Mouse (Mus musculus): Measurements from ENCODE around the gene Ccdc61. TPM values are rescaled to one million over a fixed set of nuclear protein-coding genes. Genes with fewer than 3 reads are reported as not detected.
"Not testable (repeated sequence)": the region's sequence is repeated elsewhere in the genome, so short reads cannot be mapped to it uniquely, and the experiment has no call there.

Gene Ccdc61
- total and polyA plus RNA-seq, 3 experiments, result 6.6 to 11.3 (median 9.6) TPM

- no peak overlapping the region for H3K9ac ChIP-seq (ENCODE audit: low read depth, low read length)
- intact Hi-C loops (cut with DNase I), result loop anchor here (2.0 kb wide), 1 partner anchor 13 kb away; no protein-coding TSS in a partner anchor
- 30% methylated on average over 14 of the region's 14 CpGs for WGBS
- H3K27me3 ChIP-seq (ENCODE audit: control insufficient read depth, insufficient read depth, low read length), result no peaks in the 10 kb centered on the region
- TF ChIP-seq CTCF (IDR thresholded peaks at IDR 0.05) (no peak), EP300 (IDR thresholded peaks at IDR 0.05; ENCODE audit: insufficient read depth, low read depth, low read length) (no peak), POLR2A (IDR thresholded peaks at IDR 0.05; ENCODE audit: insufficient read depth, low read depth, low read length) (no peak)
- H3K4me1 ChIP-seq (ENCODE audit: control insufficient read depth, insufficient read depth, low read length), result peaks cover 1% of the 10 kb centered on the region; the same call in 1 of the 2 replicates
- H3K36me3 ChIP-seq (ENCODE audit: control insufficient read depth, insufficient read depth, low read length), result no peaks in the 10 kb centered on the region
- no peak for DNase-seq
- no peaks in the 10 kb centered on the region for H3K79me2 ChIP-seq (replicated peaks; ENCODE audit: control insufficient read depth, insufficient read depth, low read length)
- no peak overlapping the region for H3K27ac ChIP-seq
- H3K4me3 ChIP-seq, result peak overlapping the region; percentile 54
Observed at GRCm38 (mm10) chr7:18872014-18872802, 38.0 kb downstream of the Ccdc61 start.

GRCm38 (mm10) chr7:18871031-18871430 lies 39.2 kb downstream of the Ccdc61 start, which contains the start of gene Pglyrp1:
Pglyrp1 (plus strand) TSS chr7:18871331.
- H3K27ac ChIP-seq; DNase-seq; H3K36me3 ChIP-seq (ENCODE audit: control insufficient read depth, insufficient read depth, low read length); intact Hi-C loops (cut with DNase I); H3K4me3 ChIP-seq; H3K4me1 ChIP-seq (ENCODE audit: control insufficient read depth, insufficient read depth, low read length); H3K27me3 ChIP-seq (ENCODE audit: control insufficient read depth, insufficient read depth, low read length); H3K79me2 ChIP-seq (replicated peaks; ENCODE audit: control insufficient read depth, insufficient read depth, low read length); H3K9ac ChIP-seq (ENCODE audit: low read depth, low read length): not testable (repeated sequence)
- WGBS, result 100% methylated on average over 1 of the region's 8 CpGs

- Histone ChIP-seq H3K27me3 (ENCODE audit: control insufficient read depth, insufficient read depth, low read length) (no peaks in the 10 kb centered on the region), H3K4me1 (ENCODE audit: control insufficient read depth, insufficient read depth, low read length) (peaks cover 1% of the 10 kb centered on the region; the same call in 1 of the 2 replicates), H3K27ac (no peak overlapping the region), H3K36me3 (ENCODE audit: control insufficient read depth, insufficient read depth, low read length) (no peaks in the 10 kb centered on the region), H3K9ac (ENCODE audit: low read depth, low read length) (no peak overlapping the region), H3K79me2 (replicated peaks; ENCODE audit: control insufficient read depth, insufficient read depth, low read length) (no peaks in the 10 kb centered on the region), H3K4me3 (no peak overlapping the region)
- WGBS, result 85% methylated on average over 2 of the region's 2 CpGs
- intact Hi-C loops (cut with DNase I), result no loop called here
- no peak for TF ChIP-seq POLR2A (IDR thresholded peaks at IDR 0.05; ENCODE audit: insufficient read depth, low read depth, low read length)
- TF ChIP-seq EP300 (IDR thresholded peaks at IDR 0.05; ENCODE audit: insufficient read depth, low read depth, low read length), result no peak
- TF ChIP-seq CTCF (IDR thresholded peaks at IDR 0.05), result peak; percentile 48
- no peak for DNase-seq
Observed at GRCm38 (mm10) chr7:18868491-18868890, 41.7 kb downstream of the Ccdc61 start.

- Histone ChIP-seq H3K27ac (no peak overlapping the region), H3K36me3 (ENCODE audit: control insufficient read depth, insufficient read depth, low read length) (0 out of 2 replicates have a peak, but pooled peaks cover 2% of the 10 kb centered on the region), H3K4me3 (no peak overlapping the region), H3K79me2 (replicated peaks; ENCODE audit: control insufficient read depth, insufficient read depth, low read length) (no peaks in the 10 kb centered on the region), H3K27me3 (ENCODE audit: control insufficient read depth, insufficient read depth, low read length) (no peaks in the 10 kb centered on the region), H3K9ac (ENCODE audit: low read depth, low read length) (no peak overlapping the region), H3K4me1 (ENCODE audit: control insufficient read depth, insufficient read depth, low read length) (peaks cover 7% of the 10 kb centered on the region)
- WGBS, result 65% methylated on average over 6 of the region's 6 CpGs
- intact Hi-C loops (cut with DNase I), result no loop called here
- no peak for TF ChIP-seq POLR2A (IDR thresholded peaks at IDR 0.05; ENCODE audit: insufficient read depth, low read depth, low read length)
- no peak for TF ChIP-seq CTCF (IDR thresholded peaks at IDR 0.05)
- peak in 1 of 2 experiments; percentile 14 for DNase-seq
Observed at GRCm38 (mm10) chr7:18862801-18863200, 47.4 kb downstream of the Ccdc61 start.

- Histone ChIP-seq H3K4me3 (no peak overlapping the region), H3K27me3 (ENCODE audit: control insufficient read depth, insufficient read depth, low read length) (no peaks in the 10 kb centered on the region), H3K27ac (peak overlapping the region; percentile 80), H3K36me3 (ENCODE audit: control insufficient read depth, insufficient read depth, low read length) (0 out of 2 replicates have a peak, but pooled peaks cover 2% of the 10 kb centered on the region), H3K79me2 (replicated peaks; ENCODE audit: control insufficient read depth, insufficient read depth, low read length) (no peaks in the 10 kb centered on the region), H3K4me1 (ENCODE audit: control insufficient read depth, insufficient read depth, low read length) (peaks cover 8% of the 10 kb centered on the region), H3K9ac (ENCODE audit: low read depth, low read length) (no peak overlapping the region)
- TF ChIP-seq CTCF (IDR thresholded peaks at IDR 0.05), result 0 out of 2 replicates have a peak, but pooled peaks have one; percentile 5
- TF ChIP-seq EP300 (IDR thresholded peaks at IDR 0.05; ENCODE audit: insufficient read depth, low read depth, low read length), result 0 out of 2 replicates have a peak, but pooled peaks have one; percentile 19
- no peak for TF ChIP-seq POLR2A (IDR thresholded peaks at IDR 0.05; ENCODE audit: insufficient read depth, low read depth, low read length)
- intact Hi-C loops (cut with DNase I), result loop anchor here (2.0 kb wide), 2 partner anchors 14 to 18 kb away; no protein-coding TSS in a partner anchor
- DNase-seq, result peak; percentile 50 to 53
- 55% methylated on average over 5 of the region's 5 CpGs for WGBS
Observed at GRCm38 (mm10) chr7:18858310-18858916, 51.8 kb downstream of the Ccdc61 start.

- WGBS, result 80% methylated on average over 1 of the region's 1 CpGs
- no peaks in the 10 kb centered on the region; the same call in 1 of the 2 replicates for H3K4me1 ChIP-seq (ENCODE audit: control insufficient read depth, insufficient read depth, low read length)
- intact Hi-C loops (cut with DNase I), result no loop called here
- H3K9ac ChIP-seq (ENCODE audit: low read depth, low read length), result no peak overlapping the region
- no peak overlapping the region for H3K27ac ChIP-seq
- H3K79me2 ChIP-seq (replicated peaks; ENCODE audit: control insufficient read depth, insufficient read depth, low read length), result no peaks in the 10 kb centered on the region
- H3K4me3 ChIP-seq, result no peak overlapping the region
- no peaks in the 10 kb centered on the region for H3K36me3 ChIP-seq (ENCODE audit: control insufficient read depth, insufficient read depth, low read length)
- H3K27me3 ChIP-seq (ENCODE audit: control insufficient read depth, insufficient read depth, low read length), result no peaks in the 10 kb centered on the region
- no peak for TF ChIP-seq EP300 (IDR thresholded peaks at IDR 0.05; ENCODE audit: insufficient read depth, low read depth, low read length)
- TF ChIP-seq POLR2A (IDR thresholded peaks at IDR 0.05; ENCODE audit: insufficient read depth, low read depth, low read length), result no peak
- no peak for TF ChIP-seq CTCF (IDR thresholded peaks at IDR 0.05)
- DNase-seq, result no peak
Observed at GRCm38 (mm10) chr7:18848395-18848794, 61.8 kb downstream of the Ccdc61 start.
